Mouse (Mus musculus) T-cell, adult 2 months (primary cell): ENCODE measurements around the gene Olfr599.
"Not testable (repeated sequence)": the region's sequence is repeated elsewhere in the genome, so short reads cannot be mapped to it uniquely, and the experiment has no call there.

ENCODE experiments used
- DNase-seq: peaks from one replicate; pipeline ENCODE4 v3.0.0; 2022; ENCODE audit warnings: low spot score

Olfr599 gene

GRCm38 (mm10) chr7:103335617-103336016 lies at the start of gene Olfr599:
Gene Olfr599 (plus strand): TSS chr7:103335917.
- no peak for DNase-seq

- DNase-seq: not testable (repeated sequence)
Measured at GRCm38 (mm10) chr7:103305348-103305747, 30.4 kb upstream of the Olfr599 start, which contains the start of gene Olfr596. Gene Olfr596 (plus strand): TSS chr7:103305648.

GRCm38 (mm10) chr7:103316015-103316414 lies 19.7 kb upstream of the Olfr599 start, which contains the start of gene Olfr597:
Gene Olfr597 (plus strand): TSS chr7:103316315.
- DNase-seq: not testable (repeated sequence)

- DNase-seq: no peak
Measured at GRCm38 (mm10) chr7:103323268-103323667, 12.4 kb upstream of the Olfr599 start, which contains the start of gene Olfr598. Gene Olfr598 (plus strand): TSS chr7:103323568.

GRCm38 (mm10) chr7:103349569-103349968 lies 13.9 kb downstream of the Olfr599 start, which contains the start of gene Olfr600:
Gene Olfr600 (minus strand): TSS chr7:103349669.
- DNase-seq: no peak

GRCm38 (mm10) chr7:103362555-103362954 lies 26.8 kb downstream of the Olfr599 start, which contains the start of gene Olfr601:
Gene Olfr601 (minus strand): TSS chr7:103362655.
- no peak for DNase-seq

GRCm38 (mm10) chr7:103386077-103386476 lies 50.4 kb downstream of the Olfr599 start, which contains the start of gene Olfr603:
Gene Olfr603 (minus strand): TSS chr7:103386177.
- no peak for DNase-seq
